Mouse (Mus musculus) cerebellum, postnatal 4 days (tissue): ENCODE results near the gene Plcb4.
A peak's percentile ranks its signal among the peaks of the same experiment; 100 is the strongest.
"Not testable (repeated sequence)": the region's sequence is repeated elsewhere in the genome, so short reads cannot be mapped to it uniquely, and the experiment has no call there.

Source experiments
- DNase-seq, 2 experiments: peaks; one replicate each; pipeline ENCODE4 v3.0.0; 2022; ENCODE audit warnings: low spot score in 2 of 2, mixed read lengths in 1 of 2

Plcb4 gene

DNA sequence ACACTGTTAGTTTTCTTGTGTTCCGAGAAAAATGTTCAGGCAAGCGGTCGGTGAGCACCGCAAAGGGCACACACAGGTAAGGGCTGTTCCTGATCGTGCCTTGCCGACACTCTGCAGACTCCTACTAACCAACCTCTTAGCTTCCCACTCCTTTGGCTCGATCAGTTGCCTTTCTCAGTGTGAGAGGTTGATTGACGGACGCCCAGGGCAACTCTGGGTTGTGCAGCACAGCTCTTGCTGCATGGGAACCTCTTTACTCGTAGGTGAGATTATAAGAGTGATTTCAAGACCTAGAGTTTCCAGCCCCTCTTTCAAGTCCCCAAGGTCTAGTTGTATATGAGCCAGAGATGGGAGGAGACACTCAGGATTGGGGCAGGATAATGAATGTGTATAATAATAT, 230.0 kb downstream of the Plcb4 start:
- DNase-seq = no peak

DNA sequence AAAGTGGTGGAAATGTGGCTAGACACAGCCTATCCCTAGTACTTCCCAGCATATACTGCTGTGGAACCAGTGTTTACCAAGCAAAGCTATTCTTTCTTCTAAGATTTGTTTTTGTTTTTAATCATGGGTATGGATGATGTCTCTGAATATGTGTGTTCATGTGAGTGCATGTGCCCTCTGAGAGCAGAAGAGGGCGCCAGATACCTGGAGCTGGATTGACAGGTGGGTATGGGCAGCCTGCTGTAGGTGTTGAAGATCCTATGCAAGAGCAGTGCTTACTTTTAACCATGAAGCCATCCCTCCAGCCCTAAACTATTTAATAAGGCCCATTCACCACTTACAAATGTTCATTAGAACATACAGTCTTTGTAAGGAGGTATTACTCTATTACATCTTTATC, 231.3 kb downstream of the Plcb4 start:
- no peak for DNase-seq

DNA sequence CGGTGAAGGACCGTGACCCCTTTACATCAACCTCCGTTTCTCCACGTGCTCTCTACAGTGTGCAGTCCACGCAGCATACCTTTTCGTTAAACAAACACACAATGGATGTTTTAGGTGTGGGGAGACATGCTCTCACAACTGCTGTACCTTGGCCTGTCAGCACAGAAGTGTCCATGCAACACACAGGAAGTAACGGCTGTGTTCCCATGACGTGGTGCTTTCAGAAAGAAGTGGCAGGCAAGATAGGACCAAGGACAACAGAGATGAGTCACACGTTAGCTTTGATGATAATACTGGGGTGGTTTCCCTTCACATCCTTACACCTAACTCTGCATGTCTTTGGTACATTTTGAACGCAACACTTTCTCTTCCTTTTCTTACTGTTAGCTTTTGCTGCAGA, 232.3 kb downstream of the Plcb4 start:
- no peak for DNase-seq

DNA sequence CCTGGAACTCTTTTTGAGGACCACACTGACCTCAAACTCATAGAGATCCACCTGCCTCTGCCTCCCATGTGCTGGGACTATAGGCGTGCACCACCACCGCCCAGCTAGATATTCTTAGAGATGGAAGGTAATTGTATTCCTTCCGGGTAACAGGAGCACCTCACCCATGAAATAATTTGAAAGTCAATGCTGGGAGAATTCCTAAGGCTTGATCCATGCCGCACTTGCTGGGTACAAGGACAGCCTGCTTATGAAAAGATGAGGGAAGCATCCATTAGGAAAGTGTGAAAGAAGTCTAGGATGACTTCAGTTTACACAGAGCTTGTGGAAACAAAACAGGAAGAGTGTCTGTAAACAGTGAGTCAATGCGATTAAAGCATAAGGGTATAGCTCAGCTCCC, 232.9 kb downstream of the Plcb4 start:
- no peak for DNase-seq

DNA sequence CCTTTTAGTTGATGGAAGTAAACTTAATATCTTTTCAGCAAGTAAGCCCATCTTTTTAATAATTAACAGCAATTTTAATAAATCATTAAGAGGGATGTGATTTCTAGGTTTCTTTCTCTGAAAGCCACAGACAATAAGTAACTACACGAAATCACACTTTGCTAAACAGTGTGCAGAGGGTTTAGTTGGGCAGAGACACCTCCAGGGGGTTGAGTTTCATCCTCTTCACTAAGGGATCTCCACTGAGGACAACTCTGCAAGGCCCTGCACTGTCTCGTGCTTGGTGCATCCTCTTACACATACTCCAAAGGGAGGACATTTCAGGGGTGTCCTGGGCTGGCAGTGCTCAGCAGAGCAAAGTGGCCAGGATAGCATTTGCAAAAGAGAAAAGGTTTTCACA, 235.8 kb downstream of the Plcb4 start:
- DNase-seq = no peak

DNA sequence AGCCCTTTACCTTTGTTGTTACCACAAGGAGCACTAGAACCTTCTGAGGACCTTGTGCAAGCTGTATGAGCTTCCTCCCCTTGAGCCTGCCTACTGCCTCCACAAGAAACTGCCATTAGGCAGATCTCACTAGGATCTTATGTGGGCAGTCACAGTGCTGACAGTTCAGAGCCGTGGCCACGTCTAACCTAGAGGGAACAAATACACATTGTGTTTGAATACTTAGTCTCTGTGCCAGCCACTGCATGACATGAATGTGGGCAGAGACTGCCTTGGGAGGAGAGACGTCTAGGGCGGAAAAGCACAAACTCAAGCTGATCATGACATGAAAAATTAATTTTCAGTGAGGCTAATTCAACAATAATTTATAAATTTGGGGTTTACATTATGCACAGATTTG, 239.2 kb downstream of the Plcb4 start:
- DNase-seq = no peak

DNA sequence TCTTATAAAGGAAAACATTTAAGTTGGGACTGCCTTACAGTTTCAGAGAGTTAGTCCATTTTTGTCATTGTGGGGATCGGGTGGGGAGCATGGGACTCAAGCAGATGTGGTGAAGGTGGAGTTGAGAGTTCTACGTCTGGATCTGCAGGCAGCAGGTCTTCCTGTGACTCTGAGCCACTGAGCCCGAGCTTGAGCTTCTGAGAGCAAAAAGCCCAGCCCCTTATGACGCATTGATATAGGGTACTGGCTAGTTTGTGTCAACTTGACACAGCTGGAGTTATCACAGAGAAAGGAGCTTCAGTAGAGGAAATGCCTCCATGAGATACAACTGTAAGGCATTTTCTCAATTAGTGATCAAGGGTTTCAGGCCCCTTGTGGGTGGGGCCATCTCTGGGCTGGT, 241.1 kb downstream of the Plcb4 start:
- DNase-seq = not testable (repeated sequence)

DNA sequence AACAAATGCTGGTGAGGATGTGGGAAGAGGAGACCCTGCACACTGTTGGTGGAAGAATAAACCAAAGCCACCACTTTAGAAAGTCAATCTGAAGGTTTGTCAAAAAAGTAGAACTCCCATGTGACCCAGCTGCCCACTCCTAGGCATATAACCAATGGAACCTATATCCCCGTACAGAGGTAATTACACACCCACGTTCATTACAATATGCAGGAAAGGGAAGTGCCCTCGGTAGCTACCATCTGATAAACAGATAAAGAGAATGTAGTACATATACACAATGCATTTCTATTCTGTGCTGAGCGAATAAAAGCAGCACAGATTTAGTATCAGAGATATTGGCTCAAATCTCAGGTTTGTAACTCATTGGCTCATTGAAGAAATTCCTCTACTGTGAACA, 242.2 kb downstream of the Plcb4 start:
- no peak for DNase-seq

DNA sequence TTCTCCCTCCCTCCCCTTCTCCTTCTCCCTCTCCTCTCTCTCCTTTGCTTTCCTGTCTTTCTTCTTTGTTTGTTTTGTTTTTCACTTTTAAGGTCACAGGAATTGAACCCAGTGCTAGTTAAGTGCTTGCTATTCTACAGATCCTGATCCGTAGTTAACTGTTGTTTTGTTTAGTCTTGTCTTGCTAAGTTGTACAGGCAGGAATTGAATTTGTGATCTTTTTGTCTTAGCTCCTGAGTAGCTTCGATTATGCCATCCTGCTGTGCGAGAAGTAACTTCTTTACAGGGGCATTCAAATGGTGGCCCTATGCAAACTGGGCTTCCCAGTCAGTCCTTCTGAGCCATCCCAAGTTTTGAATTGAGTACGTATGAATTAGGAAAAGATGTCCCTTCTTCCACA, 245.5 kb downstream of the Plcb4 start:
- no peak for DNase-seq

DNA sequence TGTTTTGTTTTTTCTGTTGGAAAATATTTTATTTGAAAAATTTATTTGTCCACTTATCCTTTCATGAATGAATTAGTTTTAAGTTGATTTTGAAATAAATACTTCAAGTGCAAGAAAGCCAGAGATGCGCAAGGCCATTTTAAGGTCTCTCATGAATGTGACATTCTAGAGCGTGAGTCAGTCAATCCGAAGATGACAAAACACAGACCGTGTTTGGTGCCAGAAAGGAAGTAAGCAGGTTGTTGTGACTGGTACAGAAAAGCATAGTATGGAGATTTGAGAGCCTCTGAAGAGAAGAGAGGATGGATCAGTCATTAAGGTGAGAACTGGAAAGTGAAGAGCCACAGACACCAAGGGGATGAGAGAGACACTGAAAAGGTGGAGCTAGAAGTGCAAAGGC, 246.0 kb downstream of the Plcb4 start:
- no peak for DNase-seq

DNA sequence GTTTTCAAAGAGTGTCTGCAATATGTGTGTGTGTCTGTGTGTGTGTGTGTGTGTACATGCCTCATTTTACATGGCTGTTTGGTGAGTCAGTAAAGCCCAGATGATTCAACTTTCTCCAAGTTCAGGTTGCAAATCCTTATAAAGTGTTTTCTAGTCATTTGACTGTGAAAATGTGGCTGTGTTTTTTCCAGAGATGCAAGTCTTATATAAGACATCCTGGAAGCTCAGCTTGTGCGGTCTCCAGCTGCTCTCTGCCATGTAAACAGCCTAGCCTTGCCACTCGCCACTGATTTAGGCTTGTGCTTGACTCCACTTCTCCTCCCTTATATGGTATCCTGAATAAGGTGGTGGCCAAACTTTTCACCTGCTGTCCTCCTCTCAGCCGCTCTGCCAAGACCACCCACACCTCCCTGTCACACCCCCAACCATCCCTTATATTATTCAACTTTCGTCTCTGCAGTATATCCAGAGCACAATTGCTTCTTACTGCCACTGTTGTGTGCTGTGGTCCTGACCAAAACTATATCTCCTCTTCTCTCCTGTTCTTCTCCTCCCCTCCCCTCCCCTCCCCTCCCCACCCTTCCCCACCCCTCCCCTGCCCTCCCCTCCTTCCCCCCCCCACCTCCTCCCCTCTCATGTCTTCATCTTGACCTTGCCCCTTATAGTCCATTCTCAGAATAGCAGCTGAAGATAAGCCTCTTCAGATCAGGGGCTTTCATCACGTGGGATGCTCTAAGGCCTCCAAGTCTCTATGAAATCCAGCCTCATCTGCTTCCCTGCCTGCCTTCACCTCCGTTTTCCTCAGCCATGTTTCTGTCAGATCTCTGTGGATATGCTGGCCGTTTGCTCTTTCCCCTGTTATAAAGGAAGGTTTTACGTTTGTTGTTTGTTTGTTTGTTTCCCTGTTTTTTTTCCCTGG, 255.8 kb downstream of the Plcb4 start:
- DNase-seq = no peak

DNA sequence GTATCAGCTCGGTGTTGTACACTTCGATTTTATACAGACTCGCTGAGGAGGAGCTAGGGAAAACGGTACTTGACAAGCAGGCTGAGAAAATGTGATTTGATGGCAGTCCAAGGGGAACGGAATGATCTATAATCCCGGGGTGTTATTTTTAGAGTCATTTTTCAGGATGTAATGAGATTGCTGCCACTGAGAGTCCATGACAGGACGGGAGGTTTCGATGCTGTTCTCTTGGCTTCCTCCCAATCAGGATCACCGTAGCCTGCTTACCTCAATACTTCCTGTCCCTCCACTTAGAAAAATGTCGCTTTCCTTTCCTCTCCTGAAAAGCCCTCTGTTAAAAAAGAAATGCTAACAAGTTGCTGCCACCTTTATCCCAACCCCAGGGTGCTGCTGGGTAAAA, 257.1 kb downstream of the Plcb4 start:
- DNase-seq = no peak

DNA sequence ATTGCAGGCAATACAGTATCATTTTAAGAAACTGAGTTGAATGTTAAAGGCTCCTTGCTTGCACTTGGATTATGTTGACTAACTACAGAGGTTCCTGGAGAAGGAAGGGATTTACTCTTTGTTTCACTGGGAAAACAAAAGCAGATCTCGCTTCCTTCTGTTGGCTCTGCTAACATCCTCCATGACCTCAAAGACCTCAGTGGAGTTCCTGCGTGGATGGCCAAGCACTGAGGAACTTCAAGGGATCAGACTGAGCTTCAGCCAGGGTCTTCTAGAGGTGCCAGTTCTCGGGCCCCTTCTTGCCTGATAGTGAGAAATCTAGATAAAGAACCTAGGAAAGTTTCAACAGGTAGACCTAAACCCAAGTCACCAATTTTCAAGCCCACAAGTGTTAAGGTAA, 258.2 kb downstream of the Plcb4 start:
- DNase-seq = no peak

DNA sequence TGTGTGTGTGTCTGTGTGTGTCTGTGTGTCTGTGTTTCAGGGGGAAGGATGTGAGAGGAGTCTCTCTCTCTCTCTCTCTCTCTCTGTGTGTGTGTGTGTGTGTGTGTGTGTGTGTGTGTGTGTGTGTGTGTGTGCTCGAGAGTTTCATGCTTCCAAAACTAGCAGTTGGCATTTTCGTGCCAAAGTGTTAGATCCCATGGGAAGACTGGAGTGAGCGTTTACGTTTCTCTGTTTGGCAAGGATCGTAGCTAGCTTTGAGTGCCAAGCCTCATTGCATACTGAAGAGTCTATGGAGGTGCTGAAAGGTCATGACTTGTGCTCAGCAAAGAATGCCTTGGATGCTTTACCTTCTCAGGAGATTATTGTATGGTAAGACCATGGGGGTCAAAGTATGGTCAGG, 259.3 kb downstream of the Plcb4 start:
- DNase-seq = no peak

DNA sequence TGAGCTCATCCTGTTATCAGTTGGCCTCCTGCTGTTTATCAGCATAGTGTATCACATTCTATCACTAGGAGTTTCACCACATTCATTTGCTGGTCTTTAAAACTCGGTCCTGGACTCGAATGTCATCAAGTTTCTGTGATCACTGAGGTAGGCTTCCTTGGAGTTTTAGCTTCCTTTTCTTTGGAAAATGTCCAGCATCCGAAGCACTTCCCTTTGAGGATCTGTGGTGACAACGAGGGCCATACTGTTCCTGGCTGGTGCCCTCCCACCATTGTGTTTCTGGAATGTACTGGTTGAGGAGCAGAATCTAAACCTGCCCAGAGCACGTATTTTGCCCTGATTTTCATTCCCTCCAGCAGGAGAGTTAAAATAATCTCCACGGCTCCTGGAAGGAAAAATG, 260.8 kb downstream of the Plcb4 start:
- DNase-seq = no peak

DNA sequence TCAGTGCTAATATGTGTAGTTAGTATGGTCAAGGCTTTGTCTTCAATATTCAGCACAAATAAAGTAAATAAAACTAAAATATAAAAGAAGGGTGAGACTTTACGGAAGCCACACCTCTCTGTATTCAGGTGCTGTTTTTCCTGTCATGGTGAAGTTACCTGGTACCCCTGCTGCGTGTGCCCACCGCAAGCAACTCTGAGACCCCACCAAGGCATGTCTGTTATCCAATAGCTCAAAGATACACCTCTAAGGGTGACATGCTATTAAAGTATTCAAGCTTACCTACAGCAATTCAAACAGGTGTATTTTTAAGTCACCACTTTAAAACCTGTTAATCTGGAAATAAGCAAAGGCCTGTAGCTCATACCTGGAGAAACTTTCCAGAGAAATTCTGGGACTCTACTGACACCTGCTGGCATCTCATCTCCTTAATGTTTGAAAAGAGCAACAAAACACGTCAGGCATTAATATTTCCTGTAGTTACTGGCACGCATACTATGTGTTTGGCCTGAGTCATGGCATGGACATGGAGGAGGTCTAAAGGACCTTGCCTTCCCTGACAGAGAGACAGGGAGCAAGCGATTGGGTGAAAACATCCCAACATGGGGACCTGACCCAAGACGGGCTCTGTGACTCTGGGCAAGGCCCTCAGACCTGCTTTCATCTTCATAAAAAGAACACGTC, 268.0 kb downstream of the Plcb4 start:
- peak in 1 of 2 experiments; percentile 48 for DNase-seq

DNA sequence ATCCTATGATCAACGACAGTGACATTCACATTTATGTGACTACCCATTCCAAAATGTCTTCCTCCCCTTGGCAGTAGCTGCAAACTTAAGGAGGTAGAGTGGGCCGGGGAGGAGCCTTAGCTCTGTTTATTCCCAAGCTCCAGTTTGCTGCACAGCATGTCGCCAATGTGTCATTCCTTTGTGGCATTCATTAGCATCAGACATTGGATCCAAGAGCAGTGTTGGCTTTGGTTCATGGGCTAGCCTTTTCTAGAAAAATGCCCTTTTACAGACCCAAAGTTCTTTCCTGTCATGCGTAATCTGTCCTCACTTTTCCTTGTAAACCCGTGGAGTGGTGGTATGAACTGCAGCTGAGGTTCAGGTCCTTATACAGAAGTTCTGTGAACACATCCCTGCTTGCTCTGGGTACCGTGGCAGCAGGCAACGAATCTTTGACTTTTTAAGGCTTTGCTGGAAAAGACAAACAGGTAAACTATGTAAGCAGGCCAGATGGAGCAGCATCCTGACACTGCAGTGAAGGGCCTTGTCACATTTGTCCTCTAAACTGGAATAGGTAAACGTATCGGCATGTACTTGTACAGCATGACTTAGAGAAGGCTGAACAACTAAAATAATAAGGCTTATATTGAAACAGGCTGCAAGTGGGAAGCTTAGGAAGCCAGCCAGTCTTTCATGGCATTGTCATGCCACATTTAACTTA, 270.4 kb downstream of the Plcb4 start:
- no peak for DNase-seq

DNA sequence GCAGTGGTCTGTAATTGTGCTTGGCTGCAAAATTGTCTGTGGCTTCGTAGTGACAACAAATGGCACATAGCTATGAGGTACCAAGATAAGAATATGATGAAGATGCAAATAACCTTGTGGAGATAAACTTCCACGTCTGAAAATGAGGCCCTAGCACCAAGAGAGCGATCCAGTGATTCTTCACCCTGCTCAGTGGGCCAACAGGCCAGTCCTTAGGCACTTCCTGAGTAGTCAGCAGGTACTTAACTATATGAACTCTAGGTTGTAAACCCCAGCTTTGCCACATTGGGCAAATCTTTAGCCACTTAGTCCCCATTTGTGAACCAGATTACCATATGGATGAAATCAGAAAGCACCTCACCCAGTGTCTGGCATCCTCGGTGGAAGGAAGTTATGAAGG, 271.9 kb downstream of the Plcb4 start:
- DNase-seq = no peak

DNA sequence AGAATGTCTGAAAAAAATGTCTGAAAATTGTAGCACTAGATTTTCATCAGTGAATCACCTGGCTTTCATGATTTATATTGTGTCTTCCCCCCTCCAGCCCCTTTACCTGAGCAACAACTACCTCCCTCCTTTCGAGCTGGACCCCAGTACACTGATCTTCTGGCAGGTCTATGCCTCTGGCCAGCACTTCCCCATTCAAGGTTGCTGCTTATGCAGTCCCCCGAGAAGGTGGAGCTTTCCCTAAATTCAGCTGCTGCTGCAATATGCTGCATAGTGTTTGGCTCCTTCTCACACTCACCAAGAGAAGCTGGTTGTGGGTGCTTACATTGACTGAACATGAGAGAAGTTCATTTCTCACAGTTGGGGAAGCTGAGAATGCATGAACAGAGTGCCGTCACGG, 273.8 kb downstream of the Plcb4 start:
- DNase-seq = no peak

DNA sequence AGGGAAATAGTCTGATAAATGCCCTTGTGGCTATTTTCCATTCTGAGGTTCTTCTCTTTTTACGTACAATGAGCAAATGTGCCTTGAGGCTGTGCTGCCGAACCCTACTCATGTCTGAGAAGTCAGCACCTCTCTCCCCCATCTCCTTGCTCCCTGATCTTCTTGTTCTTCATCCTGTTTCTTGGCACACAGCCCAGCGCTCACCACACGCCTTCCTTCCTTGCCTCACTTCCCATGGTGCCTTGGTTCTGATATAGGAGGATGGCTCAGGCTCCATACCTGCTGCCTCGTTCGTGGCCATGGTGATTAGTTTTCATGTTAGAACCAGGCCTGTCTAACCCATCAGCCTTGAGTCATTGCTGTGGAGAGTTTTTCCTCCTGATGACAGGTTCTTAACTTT, 277.6 kb downstream of the Plcb4 start:
- DNase-seq = no peak

DNA sequence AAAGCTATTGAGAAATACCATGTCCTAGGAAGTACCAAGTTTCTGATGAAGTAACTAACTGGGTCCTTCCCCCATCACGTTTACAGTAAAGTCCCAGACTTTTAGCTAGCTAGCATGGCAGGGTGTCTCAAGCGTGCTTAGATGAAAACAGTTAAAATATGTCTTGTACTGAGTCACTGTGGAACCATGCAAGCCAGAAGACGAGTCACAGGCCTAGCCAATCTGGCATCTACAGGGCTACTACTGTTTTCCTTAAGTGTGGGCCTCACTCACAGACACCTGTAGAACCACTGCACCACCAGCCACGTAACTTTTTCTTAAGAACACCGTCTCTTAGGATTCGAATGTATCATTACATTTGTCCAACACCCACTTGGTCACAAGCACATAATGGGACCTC, 278.8 kb downstream of the Plcb4 start:
- no peak for DNase-seq

DNA sequence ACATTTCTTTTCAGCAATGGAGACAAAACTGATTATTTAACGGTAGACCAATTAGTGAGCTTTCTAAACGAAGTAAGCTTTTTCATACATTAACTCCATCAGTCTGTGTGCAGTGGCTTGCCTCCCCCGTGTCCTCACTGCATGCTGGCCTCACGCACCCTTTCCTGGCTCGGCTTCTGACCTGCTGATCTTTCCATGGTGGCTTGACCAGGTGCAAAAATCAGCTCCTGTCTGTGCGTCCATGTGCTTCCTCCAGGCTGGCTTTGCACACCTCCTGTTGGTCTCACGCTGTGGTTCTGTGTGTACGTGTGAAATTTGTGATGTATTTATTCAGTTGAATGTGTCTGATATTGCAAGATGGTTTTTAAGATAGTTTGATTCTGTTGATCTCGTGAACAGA, 281.1 kb downstream of the Plcb4 start:
- no peak for DNase-seq

DNA sequence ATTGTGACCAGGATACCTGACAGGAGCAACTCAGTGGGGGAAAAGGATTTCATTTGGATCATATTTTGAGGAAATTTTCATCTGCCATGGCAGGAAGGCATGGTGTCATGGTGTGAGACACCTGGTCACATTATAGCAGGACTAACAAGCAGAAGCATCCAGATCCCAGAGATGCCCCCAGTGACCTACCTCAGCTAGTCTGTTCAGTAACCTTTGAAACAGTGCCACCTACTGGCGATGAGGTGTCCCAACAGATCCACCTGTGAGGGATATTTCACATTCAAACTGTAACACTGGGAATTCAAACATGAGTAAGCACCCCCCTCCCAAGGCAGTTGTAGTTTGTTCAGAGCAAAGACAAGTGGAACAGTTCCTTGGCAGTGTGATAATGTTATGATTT, 289.0 kb downstream of the Plcb4 start:
- no peak for DNase-seq
